Mouse (Mus musculus) cerebellum, adult 2 months (tissue): ENCODE measurements around the gene Rasgef1b.

Experiments
- CTCF ChIP-seq: fragments of 200-500 bp; IDR thresholded peaks from 2 replicates; pipeline ENCODE4 v1.5.1; 2011; ENCODE audit warnings: low read depth, mild to moderate bottlenecking, control low read depth, low read length, moderate library complexity, borderline replicate concordance; ENCODE audit not compliant: insufficient read depth
- POLR2A ChIP-seq: fragments of 200-500 bp; IDR thresholded peaks from 2 replicates; pipeline ENCODE4 v1.6.1; 2011; ENCODE audit warnings: low read length, control low read depth, borderline replicate concordance; ENCODE audit not compliant: insufficient read depth

- TF ChIP-seq POLR2A (no peak), CTCF (no peak)
Measured at GRCm38 (mm10) chr5:99590539-99590938, 138.3 kb downstream of the Rasgef1b start.
